Mouse (Mus musculus) mature B cell (primary cell): ENCODE results near the gene Gria1.

Experiments used
- in situ Hi-C: fragments of 300-500 bp; cut with MboI; formaldehyde crosslinking; loops from 2 replicates; pipeline ENCODE4 v1.14.3; 2019

Gene Gria1

DNA sequence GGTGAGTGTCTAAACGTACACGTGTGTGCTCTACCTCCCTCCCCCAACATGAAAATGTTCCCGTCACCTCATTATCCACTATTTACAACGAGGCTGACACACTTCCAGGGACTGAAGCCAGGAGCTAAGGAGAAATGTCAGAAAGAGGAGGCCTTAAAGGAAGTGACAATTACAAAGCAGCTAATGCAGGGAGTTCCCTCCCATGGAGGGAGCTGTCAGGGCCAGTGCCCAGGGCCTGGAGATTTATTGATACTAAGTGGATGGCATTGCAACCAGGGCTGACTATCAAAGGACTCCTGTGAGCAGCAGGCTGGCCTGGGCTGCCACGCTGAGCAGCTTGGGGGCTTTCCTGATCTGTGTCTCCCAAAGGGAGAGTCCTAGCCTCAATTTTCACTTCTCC is 163.0 kb downstream of the Gria1 start:
- in situ Hi-C loops: no loop called here

DNA sequence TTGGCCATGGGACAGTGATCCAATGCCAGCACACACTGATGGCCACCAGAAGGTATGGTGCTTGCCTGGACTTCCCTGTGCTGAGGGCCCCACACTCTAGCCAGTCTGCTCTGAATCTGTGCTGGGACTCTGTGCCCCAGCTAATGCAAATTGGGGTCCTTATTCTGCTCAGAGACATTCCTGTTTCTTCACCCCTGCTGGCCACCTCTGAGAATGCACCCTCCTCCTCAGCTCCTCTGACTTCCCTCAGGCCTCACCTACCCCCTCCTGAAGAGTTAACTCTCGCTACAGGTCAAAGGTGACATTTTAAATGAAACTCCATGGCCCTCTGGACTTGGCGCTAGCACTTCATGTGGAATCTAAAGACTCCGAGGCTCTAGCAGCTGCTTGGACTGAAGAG is 165.4 kb downstream of the Gria1 start:
- in situ Hi-C loops: no loop called here

DNA sequence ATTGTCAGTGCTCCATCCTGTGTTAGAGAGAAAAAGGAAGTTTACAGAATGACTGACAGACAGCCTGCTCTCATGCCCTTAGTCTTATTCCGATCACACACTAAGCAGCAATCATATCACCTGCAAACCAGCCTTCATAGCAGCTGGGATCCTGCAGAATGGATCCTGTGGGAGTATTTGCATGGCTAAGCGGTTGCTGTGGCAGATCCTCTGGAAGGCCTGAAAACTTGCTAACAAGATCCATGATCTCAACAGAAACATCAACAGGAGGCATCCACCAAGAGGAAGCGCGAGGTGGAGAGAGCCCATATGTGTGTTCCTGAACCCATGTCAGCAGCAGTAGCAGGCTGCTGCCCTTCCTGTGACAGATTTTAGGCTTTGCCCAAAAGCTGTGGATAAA is 173.0 kb downstream of the Gria1 start:
- in situ Hi-C loops: no loop called here

DNA sequence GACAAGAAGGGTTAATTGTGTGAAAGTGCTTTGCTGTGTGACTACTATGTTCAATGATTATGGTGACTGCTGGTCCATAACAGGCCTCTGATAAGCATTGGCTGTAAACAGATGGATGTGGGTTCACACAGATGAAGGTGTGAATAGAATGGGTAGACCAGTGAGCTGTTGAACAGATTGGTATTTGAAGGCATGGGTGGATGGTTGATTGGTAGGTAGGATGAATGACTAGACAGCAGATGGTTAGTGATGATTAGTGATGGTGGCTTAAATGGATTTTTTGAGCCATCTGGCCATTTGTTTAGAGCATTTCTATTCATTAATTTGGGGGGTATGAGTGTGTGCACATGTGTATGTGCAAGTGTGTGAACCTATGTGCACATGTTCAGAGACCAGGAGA is 173.9 kb downstream of the Gria1 start:
- in situ Hi-C loops: no loop called here

DNA sequence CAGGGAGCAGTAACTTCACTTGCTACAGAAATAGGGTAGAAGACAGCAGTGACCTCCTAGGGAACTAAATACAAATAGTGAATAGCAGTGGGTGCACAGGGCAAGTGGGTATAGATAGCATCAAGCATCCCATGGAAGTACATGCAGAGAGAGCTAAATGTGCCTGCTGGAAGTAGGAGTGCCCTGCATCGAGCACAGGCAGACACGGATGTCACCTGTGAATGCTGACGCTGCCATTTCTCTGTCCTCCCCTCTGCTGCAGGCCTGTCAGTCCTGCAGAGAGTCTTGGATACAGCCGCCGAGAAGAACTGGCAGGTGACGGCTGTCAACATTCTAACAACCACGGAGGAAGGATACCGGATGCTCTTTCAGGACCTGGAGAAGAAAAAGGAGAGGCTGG is 178.2 kb downstream of the Gria1 start:
- in situ Hi-C loops: no loop called here

DNA sequence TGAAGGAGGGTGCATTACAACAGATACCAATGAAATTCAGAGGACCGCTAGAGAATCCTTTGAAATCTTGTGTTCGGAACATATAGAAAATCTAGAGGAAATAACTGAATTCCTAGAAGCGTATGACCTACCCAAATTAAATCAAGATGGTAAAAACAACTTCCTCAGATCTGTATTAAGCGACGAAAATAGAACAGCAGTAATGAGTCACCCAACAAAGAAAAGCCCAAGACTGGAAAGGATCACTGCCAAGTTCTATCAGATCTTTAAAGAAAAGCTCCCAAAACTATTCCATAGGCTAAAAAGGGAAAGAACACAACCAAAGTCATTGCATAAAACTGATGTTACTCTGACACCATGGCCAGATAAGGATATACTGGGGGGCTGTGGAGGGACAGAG is 183.6 kb downstream of the Gria1 start:
- in situ Hi-C loops: no loop called here

DNA sequence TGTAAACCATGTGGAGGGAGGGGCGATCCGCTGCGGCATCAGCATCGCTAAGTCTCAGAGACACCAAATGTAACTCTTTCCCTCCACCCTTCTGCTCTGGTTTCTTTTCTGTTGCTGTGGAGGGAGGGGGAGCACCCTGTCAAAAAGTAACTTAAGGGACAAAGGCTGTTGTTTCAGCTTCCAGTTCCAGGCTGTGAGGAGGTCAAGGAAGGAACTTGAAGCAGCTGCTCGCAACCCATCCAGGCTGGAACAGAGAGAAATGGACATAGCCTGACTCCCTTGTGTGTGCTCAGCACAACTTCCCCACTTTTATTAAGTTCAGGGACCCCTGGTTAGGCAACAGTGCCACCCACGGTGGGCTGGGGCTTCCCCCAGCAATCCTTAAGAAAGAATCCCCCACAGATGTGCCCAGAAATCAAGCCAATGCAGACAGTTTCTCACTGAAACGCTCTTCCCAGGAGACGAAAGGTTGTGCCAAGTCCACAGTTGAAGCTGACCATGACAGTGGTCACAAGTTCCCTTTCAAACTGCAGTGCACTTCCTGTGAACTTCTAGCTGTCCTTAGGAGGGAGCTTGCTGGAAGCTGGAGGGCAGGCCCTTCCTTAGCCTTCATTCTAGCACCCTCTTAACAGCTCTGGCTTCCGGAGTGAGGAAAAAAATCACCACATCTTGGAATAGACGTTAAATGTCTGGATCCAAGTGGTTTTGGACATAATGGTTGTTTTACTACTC is 190.2 kb downstream of the Gria1 start:
- in situ Hi-C loops: no loop called here

DNA sequence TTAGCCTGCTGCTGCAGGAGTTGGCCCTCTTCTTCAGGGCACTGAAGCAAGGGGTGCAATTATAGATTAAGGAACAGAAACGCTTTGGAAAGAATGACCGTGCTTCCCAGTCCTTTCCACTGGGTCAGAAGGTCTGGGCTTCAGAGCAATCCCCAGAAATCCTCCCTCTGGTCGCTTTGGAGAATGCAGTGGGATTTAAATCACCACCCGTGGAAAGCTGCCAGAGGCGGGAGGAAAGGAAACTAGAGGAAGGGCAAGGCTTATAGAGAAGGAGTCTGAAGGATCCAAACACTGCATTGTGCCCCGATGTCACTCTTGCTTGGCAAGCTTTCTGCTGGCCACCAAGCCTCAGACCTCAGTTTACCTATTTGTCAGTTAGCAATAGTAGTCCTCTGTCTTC is 193.2 kb downstream of the Gria1 start:
- in situ Hi-C loops: no loop called here

DNA sequence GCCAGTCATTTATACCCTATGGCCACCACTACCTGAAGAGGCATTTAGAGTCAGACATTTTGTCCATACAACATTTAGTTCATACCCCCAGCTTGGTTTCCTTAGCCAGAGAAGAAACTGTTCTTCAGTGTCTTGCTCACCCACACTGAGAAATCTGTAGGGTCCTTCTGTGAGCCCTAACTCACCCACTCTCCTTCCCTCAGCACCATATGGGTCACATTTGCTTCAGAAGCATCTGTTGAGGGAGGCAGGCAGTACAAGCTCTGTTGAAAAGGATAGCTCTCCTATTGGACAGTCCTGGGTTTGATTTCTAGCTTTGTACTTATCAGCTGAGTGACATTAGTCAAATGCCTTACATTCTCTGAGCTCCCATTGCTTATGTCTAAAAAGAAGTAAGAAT is 196.1 kb downstream of the Gria1 start:
- in situ Hi-C loops: no loop called here

DNA sequence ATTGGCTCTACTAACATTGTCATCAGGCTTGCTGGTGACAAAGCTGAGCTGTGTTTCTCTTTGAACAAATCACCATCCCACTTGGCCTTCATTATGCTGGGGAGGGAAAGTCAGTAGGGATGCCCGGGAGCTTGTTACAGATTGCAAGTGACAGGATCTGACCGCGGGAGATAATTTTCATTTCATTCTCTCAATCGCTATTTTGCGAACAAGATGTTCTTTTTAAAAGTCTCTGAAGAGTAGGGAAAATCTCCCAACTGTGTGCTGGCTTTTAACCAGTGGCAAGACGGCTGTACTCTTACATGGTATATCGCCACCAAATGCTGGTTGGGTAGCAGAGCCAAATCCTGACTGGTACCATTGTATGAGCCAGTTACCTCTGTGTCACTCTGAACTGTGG is 202.9 kb downstream of the Gria1 start:
- in situ Hi-C loops: no loop called here

DNA sequence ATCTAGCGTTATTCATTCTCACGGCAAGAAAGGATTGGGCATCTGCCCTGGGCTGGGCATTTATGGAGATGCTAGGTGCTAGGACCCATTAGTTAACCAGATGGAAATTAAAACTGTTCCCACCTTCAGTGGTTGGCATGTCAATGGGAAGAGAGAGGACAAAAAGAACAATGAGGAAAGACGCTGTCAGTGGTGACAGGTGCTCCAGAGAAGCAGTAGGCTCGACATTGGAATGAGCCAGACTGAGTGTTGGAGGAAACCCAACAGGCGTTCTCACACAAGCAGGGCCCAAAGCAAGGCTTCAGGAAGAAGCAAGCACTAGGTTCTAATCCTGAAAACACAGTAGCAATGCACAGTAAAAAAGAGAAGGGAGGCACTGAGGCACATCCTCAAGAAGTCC is 203.4 kb downstream of the Gria1 start:
- in situ Hi-C loops: no loop called here

DNA sequence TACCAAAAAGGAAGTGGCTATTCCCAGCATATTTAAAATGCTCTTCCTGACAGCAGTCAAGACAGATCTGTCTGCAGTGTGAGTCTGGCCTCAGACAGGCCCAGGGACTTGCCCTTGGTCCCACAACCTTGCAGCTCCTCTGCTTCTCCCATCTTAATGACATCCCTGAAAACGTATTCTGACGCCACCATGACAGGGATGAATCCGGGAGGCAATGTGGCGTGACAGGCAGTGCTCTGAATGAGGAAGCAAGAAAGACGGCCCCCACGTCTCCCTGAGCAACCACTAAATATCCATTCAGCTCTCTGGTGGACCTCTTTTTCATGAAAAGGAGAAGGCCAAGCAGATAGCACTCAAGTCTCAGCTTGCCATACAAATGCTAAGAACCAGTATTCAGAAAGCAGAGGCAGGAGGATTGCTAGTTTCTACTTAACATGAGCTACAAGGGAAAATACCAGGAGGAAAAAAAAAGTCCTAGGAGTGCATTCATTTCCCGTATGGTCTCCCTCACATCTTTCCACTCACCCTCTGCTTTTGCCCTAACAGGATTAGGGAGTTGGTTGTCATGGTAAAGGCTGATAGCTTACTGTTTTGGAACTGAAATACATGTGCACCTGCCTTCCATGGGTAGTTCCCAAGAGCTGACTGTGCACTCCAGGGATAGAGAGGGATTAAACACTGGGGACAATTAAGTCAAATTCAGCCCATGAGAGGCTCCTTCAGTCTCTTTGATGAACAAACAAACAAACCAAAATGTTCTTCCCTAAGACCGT is 211.8 kb downstream of the Gria1 start:
- in situ Hi-C loops: no loop called here

DNA sequence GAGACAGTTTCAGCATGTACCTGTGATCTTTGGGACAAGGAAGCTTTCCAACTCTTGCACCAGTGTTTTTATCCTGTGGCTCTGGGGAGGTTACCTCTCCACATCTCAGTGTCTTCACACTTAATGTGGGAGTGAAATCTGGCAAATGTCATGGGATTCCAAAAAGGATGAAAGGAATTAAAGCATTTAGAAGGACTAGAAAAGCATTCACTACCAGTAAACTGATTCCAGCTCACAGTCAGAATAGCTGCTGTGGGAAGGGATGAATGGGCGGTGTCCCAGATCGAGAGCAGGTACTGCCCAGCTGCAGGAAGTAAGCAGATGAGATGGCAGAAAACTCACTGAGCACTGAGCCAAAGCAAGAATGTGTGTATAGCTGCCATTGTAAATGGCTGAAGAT is 224.3 kb downstream of the Gria1 start:
- in situ Hi-C loops: no loop called here

DNA sequence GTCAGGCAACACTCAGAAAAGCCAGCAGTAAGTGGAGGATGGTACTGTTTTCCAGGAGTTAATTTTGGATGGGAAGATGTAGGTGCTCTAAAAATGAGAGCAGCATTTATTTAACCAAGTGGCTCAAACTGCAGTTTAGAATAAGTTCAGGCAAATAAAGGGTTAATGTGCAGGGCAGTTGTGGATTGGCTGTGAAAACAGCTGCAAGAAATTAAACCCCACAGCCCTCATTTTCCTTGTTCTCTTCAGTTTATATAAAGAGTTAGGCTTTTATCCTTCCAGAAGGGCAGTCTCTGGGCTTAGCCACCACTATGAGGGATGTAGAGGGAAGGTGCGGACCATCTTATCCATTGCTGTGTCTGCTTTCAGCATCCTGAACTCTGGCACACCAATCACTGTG is 225.2 kb downstream of the Gria1 start:
- in situ Hi-C loops: no loop called here

DNA sequence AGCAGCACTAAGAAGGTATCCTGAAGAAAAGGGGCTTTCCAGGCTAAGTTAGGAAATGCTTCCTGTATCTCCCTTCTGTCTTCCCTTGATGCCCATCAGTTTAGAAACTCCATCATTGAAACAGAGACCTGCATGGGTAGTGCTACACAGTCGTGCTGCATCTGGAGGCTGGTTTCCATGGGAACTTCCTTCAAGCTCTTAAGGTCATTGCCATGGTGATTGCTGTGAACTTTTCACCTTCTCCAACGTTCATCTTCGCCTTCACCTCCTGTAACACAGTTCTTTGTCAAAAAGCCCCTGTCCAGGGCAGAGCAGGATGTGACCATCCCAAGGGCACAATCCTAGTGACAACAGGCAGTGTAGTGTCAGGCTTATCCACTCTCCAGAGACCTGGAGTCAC is 228.6 kb downstream of the Gria1 start:
- in situ Hi-C loops: no loop called here

DNA sequence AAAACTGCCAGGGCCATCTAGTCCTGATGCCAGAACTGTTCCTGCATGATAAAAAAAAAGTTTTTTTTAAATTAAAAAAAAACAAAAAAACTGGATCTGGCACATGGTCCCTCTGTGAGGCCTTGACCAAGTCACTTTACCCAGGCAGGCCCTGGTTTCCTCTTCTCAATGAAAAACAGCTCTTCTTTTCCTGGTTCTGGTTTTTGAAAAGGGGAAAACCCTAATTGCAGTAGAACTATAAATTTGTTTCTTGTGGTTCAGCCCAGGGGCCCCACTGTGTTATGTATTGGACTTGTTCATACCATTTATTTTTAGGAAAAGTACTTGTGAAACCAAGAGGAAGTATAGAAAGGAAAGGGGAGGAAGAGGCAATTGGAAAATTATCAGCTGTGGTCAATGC is 232.6 kb downstream of the Gria1 start:
- in situ Hi-C loops: no loop called here

DNA sequence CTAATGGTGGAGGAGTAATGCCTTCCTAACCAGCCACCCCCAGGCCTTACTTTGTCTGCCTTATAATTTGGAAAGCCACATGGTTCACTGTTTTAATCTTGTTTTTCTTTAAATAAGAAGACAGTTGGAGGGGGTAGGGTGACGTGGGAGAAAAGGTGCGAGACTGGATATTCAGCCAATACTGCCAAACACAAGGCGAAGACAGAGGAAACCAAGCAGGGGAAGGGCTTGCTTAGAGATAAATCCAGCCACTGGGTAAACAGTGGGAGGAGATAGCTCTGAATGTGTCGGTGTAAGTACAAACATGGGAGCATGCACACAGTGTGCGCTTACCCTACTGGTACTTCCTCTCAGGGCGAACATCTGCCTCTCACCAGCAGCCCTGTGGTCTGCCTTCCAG is 233.4 kb downstream of the Gria1 start:
- in situ Hi-C loops: no loop called here

DNA sequence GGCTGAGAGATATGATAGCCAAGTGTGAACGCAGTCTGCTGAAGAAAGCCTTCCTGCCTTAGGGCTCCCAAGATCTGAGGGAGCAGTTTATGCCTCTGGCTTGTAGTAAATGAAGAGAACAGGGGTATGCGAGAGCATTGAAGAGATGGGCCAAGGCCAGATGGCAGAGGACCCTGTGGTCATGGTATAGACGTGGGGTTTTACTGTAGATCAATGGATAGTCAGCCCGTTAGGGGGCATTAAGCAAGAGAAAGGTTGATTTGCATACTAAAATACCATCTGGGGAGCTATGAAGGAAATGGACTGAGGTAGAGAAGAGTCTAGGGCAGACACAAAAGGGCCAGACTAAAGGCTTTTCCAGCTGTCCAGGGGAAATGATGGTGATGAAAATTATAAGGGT is 237.7 kb downstream of the Gria1 start:
- in situ Hi-C loops: no loop called here

DNA sequence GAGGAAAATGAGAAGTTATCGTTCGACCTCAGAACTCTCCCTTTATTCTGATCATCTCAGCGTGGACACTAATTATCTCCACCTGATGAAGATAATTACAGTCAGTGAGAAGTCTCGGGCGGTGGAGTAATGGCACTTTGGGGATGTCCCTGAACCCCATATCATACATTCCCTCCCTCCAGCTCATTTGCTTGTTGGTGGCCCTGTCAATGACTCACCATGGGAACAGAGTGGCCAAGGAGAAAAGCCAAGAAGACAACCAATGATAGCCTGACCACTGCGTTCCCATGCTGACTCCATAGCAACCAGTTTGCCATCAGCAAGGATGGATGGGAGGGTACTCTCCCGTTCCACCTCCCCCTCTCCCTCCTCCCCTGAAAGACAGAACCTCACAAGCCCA is 238.9 kb downstream of the Gria1 start:
- in situ Hi-C loops: no loop called here

DNA sequence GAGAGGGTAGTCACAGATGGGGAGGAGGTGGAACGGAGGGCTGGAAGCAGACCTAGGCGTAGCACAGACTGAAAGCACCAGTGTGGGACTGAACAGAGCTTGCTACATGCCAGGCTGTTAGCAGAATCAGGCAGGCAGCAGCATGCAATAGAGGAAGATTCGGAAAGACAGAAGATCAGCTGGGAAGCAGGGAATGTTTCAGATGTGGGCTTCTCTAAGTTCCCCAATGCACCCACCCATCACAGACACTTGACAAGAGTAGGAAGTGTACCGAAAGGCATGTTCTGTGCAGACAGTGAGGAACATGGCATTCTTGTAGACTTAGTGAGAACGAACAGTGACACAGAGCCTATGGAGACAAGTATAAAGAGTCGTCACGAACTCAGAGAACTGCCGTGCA is 260.5 kb downstream of the Gria1 start:
- in situ Hi-C loops: no loop called here

DNA sequence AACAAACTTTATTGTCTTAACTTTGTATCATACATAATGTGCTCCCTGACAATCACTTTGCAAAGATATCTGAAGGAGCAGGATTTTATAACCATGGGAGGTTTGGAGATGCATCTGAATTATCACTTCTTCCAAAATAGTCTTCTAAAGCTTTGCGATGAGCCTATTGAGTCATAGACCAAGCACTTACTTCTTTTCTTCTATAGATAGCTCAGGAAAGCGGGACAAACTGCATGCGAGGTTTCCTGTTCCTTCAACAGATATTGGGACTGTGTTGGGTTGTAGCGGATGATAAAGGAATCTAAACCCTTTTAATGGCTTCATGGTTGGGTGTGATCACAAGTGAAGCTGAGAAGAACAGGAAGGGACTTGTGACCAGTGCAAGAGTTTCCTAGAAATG is 263.5 kb downstream of the Gria1 start:
- in situ Hi-C loops: no loop called here

DNA sequence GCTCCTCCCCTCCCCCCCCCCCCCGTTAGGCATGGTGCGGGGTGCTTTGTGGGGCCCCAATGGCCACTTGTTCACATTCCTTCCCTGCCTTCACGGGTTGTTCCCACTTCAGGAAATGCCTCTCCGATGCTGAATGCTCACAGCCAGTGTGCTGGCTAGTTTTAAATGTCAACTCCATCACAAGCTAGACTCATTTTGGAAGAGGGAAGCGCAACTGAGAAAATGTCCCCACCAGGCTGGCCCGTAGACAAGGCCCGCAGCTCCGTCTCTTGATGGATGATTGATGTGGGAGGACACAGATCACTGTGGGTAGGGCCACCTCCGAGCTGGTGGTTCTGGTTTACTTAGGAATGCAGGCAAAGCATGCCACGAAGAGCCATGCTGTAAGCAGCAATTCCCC is 266.9 kb downstream of the Gria1 start:
- in situ Hi-C loops: no loop called here

DNA sequence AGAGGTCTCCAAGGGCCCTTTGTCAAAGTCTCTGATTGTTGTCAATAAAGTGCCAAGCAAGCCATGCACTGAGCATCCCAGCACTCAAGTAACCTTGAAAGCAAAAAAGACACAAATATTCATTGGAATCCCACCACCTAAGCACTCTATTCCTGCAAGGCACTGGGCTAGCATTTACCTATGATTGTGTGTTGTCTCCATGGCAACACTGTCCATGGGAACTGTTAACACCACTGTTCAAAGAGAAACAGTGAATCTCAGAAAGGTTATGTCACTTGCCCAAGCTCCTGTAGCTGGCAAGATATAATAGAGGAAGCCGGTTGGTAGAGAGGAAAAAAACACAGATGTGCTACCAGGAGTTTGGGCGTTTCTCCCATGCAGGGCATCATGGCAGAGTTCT is 274.9 kb downstream of the Gria1 start:
- in situ Hi-C loops: no loop called here

DNA sequence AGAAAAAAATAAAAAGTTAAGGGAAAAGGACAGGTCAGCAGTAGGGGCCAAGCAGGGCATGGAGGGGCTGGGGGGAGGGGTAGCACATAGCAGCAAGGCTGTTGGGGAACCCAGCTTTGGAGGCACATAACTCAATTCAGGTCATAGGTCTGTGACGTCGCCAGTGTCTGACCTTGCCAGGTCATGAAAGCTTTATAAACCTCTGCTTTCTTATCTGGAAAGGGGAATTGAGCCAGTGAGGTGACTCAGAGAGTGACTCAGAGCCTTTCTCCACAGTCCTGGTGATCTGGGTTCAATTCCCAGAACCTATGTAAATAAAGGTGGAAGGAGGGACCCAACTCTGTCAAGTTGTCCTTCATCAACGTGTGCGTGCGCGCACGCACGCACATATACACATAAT is 286.2 kb downstream of the Gria1 start:
- in situ Hi-C loops: no loop called here
